Mouse (Mus musculus): ENCODE results near the gene Usp6nl.
A peak's percentile ranks its signal among the peaks of the same experiment; 100 is the strongest.

Gene Usp6nl

DNA sequence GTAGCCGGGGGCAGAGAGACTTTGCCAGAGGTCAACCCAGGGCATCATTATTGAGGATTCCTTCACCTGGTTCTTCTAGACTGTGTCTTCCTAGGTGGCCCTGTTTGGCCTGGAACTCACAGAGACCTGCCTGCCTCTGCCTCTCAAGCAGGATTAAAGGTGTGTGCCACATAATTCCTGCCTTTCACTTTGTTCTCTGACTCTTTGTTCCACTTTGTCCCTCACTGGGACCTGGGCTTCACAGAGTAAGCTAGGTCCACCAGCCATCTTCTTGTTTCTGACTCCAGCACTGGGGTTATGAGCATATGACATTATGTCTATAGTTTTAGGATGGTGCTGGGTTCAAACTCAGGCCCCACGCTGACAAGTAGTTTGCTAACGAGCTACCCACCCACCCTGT lies 144.9 kb downstream of the Usp6nl start:
- DNase-seq (ENCODE audit: low read depth, low spot score): no peak

DNA sequence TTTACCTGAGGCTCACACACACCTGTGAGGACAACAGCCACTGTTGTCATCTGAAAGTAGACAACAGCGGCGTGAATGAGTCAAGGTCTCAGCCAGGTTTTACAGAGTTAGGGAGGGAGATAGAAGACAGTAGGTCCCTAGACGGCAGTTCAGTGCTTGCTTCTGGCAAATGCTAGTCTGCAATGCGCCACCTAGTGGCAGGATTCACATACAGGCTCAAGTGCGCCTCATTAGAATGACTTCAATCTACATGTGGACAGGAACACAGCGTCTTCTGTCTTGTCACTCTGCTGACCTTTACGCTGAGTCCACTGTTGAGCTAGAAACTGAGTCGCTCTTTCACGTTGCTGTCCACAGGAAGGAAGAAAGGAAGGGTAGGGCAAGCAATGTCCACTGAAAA lies 146.7 kb downstream of the Usp6nl start:
- DNase-seq (ENCODE audit: low read depth, low spot score): peak; percentile 89

DNA sequence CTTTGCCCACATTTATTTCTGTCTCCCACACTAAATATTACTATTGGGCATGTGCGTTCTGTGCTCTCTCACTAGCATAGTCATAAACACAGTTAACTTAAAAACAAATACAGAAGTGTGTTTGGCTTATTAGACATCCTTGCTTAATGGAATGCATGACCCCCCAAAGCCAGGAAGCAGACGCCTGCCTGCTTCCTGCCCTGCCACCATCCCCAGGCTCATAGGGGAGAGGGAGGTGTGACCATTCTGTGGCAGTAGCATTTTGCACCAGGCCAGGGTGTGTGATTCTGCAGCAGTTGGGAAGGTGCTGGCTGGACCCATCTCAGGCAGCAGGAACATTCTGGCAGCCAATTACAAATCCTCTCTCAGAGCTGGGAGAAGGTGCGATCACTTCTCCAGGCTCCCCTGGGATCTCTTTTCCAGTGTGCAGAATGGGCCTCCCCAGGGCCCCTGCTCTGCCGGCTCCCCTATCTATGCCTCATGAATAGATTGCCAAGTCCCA lies 148.7 kb downstream of the Usp6nl start:
- no peak for DNase-seq (ENCODE audit: low read depth, low spot score)

DNA sequence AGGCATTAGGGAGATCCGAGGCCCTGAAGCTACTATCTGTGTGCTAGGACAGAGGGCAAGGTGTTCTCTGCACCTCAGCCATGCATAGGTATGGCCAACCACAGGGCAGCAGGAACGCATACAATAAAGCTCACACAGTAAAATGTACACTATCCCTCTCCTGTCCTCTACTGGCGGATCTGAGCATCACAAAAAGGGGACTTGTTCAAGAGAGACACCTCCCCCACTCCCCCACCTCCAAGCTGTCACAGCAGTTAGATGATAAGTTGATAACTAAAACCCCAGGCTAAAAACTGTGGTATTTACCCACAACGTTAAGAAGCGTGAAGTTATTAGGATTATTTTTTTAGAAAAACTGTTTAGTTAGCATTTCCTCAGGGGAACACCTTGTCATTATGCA lies 151.4 kb downstream of the Usp6nl start:
- no peak for DNase-seq (ENCODE audit: low read depth, low spot score)

DNA sequence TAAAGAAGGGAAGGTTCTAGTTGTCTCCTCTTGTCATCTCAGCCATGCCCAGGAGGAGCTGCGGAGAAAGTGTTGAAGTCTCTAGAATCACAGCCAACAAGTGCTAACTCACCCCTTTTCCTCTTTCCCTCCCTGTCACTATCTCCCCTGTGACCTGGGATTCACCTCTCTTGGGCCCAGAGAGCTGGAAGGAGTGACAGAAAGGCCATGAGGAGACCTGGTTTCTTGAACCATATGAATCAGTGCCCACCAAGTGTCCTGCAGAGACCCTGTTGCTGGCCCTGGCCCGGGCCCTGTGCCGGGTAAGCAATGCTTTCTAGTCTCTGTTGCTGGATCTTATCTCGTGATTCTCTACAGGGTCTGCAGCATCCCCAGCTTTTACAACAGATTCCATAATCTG lies 155.4 kb downstream of the Usp6nl start:
- DNase-seq (ENCODE audit: low read depth, low spot score): no peak

DNA sequence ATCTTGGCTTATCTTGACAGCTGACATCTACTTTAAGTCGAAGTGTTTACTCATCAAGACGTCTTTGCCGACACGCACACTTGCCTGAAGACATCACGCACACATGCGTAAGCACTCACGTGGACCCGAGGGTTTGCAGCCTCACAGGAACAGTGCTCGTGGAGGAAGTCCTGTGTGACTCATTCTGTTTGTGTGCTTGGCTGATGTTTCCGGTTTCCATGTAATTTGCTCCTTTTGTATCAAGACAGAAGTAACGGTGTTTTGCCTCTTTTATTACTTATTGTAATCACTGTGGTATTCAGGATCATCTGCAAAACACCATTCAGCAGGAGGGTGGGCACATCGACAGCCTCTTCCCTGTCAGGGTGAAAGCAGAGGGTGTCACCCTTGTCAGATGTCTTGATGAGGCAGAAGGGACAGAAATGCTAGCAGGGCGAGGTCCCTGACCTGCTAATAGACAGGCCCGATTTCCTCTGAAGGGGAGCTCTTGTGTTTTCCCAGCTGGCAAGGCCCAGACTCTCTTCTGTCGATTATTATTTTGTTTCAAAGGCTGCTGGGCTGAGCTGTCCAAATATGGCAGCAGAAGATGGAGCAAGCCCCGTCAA lies 156.0 kb downstream of the Usp6nl start:
- no peak for DNase-seq (ENCODE audit: low read depth, low spot score)

DNA sequence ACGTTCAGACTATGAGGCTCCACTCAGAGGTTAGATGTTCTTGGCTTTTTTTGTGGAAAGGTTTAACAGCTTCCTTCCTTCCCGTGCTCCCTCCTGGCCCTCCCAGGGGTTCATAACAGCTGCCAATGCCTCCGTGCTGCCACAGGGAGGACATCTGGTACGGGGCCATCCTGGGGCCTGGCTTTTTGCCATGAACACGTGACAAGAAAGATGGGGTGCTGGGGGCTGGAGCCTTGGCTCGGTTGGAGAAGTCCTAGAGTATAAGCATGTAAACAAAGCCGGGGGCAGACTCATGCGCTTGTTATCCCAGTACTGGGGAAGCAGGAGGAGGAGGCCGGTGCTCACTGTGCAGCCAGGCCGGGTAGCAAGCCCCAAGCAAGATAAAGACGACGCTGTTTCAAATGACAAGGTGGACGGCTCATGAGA lies 156.5 kb downstream of the Usp6nl start:
- no peak for DNase-seq (ENCODE audit: low read depth, low spot score)

DNA sequence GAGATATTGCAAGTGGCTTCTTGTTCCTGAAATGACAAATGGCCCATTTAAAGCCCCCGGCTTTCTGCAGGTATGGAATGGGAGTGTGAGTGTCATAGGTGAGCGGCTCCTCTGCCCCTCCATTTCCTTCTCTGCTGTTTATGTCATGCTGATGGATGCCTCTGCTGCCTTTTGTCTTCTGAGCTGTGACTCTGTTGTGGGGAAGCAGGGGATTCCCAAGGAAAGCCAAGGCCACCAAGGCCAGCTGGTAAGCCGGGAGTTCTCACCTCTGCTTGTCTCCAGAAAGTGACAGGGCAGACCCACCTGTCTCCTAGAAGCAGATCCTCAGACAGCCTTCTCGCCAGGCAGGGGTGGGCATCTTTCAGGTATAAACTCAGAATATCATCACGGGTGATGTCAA lies 157.2 kb downstream of the Usp6nl start:
- DNase-seq (ENCODE audit: low read depth, low spot score): no peak

DNA sequence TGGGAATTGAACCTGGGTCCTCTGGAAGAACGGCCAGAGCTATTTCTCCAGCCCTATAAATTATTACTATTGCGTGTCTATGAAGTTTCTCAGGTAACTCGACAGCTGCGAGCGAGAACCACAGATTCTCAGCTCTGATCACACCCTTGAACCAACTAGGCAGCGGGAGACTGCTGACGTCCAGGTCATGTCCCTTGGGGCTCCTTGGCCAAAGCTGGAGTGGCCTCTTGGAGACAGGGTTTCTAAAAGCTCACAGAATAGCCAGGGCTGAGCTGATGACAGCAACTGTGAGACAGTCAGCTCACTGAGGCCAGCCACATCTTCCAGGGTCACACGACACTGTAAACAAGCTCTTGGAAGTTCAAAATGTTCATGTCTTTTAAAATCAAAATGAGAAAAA lies 159.5 kb downstream of the Usp6nl start:
- no peak for DNase-seq (ENCODE audit: low read depth, low spot score)

DNA sequence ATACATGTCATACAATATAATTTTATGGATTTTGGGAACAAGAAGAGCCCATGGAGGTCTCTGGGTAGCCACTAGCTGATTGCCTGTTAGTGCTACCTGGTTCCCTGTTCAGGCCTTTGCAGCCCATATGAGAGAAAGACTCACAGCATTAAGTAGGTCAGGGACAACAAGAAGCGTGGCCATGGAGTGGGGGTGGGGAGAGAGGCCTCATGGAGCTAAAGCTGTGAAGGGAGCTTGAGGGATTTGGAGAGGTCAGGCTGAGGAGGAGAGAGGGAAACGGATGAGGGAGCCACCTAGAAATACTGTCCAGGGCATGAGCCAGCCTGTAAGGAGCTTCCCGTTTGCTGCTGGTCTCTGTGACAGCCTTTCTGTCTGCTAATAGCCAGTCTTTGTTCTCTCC lies 159.9 kb downstream of the Usp6nl start:
- no peak for DNase-seq (ENCODE audit: low read depth, low spot score)

DNA sequence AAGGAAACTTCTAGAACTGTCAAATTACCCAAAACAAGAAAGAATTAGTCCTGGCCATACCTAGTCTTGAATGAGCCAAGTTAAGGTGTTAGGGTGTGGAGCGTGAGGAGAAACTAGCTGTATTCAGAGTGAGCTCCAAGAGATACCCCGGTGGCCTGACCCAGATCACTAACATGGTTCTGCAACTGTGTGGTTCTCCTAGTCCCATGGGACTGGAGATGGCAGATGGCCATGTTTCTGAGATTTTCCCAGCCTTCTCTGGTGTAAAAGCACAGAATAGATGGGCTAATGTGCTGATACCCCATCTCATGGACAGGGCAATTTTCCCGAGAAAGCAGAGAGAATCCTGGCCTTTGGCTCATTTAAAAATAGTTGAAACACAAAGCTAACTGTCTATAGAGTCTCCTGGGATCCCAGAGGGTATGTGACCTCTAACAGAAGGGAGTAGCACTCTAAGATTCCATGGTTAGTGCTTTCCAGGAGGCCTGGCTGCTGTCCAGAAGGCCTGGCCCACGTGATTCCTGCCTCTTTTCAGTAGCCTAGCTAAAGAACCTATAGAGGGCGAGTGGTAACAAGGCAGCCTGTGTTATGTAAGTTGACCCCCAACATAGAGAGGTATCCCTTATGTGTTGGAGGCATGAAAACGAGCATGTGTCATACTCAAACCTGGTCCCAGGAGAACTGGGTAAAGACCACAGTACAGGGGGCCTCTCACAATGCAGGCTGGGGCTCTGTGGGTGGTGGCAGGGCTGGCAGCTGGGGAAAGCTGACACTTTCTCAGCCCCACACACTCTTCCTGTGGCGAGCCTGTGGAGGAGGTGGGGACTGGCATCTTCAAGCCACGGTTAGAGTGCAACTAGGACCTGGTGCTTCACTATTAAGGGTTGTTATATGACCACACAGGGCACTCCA lies 160.9 kb downstream of the Usp6nl start:
- no peak for DNase-seq (ENCODE audit: low read depth, low spot score)

DNA sequence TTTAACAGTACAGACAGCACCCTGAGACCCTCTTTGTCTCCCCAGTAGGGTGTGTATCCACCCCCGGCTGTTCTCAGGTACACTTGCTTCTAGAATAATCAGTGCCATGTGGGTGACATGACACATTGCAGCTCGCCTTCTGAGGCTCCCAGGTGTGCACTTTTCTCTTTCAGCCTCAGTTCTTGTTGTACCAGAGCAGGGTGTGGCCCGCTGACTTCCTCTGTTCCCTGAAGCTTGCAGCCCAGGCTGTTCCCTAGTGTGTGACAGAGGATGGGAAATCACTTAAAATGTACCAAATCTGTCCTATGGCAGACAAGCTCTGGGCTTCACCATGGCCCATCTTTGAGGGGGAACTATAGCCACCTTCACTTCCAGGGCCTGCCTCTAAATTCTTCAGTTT lies 161.7 kb downstream of the Usp6nl start:
- DNase-seq (ENCODE audit: low read depth, low spot score): no peak

DNA sequence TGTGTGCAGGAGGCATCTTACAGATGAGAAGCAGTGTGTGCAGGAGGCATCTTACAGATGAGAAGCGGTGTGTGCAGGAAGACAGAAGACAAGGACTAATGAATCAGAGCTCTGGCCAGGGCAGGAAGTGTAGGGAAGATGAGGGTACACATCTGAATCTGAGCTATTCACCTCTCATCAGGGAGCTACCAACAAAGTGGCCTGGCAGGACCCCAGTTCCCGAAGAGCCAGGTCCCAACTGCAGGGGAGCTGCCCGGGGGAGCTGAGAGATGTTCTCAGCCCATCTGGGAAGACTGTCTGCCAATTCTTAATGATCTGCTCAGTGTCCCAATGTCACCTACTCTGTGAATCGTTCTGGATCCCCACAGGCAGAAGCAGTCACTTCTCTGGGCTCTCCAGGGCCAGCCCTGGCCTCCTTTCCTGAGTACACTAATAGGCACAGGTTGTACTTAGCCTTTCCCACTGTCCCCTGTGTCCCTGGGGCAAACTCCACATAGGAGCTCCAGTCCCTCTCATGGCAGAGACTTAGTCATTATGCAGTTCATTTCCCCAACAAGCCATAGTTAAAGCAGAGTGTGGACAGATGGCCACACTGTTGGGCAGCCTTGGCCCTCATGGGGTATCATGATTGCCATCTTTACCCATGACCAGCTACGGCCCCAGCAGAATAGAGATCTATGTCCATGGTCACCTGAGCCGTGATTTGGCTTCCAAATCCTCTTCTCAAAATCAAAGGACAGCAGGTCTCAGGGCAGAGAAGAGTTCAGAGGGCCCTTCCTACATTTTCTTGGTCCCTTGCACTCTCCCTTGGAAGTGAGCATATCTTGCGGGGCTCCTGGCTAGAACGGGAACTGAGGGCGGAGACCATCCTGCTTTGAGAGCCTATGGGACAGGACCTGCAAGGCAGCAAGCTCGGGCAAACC lies 165.4 kb downstream of the Usp6nl start:
- DNase-seq (ENCODE audit: low read depth, low spot score): no peak

DNA sequence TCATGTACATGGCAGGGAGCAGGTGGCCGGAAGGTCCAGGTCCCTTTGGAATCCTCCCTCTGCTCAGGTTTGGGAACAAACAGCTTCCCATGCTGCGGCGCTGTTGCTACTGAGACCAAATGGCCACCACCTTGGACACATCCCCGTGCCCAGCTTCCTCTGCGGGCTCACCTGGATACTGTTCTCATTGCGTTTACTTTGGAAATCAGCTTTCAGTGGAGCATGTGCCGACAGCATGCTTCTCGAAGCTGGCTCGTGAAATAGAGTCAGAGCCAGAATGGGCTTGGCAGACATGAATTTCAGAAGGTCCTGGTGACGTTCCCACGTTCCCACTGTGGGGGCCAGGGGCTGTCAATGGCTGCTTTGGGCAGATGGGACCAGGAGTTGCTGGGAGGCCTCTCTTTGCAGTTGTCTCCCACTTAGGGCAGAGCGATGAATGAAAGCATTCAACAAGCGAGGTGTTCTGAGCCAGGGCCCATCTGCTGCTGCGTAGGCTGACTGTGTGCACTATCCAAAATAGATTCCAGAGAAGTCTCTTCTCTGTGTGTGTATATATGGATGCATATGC lies 166.1 kb downstream of the Usp6nl start:
- DNase-seq (ENCODE audit: low read depth, low spot score): no peak

DNA sequence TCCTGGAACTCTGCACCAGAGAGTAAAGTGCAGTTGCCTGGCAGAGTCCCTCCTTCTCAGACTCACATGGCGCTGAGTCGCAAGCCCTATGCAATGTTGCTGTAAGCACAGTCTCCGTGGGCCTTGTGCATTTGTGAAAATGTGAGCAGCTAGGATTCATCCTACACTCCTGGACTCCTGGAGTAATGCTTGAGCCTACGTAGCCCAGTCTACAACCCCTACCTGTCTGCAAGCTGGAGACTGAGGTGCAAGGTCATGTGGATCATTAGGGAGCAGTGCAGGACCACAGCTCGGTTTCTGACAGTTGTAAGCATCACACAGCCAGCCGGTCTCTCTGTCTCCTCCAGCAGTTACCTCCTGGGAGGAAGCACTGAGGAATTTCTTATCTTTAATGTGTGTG lies 167.6 kb downstream of the Usp6nl start:
- DNase-seq (ENCODE audit: low read depth, low spot score): no peak

DNA sequence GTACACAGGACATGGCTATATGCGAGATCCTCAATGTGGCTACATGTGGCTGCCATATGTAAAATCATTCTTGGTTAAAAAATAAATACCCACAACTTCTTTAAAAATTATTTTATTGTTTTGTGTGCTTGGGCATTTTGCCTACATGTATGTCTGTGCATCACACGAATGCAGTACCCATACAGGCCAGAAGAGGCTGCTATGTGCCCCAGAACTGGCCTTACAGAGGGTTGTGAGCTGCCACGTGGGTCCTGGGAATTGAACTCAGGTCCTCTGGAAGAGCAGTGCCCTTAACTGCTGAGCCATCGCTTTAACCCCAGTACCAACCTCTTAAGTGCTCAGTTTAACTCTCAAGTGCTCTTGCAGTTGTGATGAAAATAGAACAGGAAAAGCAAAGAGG lies 168.4 kb downstream of the Usp6nl start:
- peak; percentile 16 for DNase-seq (ENCODE audit: low read depth, low spot score)

DNA sequence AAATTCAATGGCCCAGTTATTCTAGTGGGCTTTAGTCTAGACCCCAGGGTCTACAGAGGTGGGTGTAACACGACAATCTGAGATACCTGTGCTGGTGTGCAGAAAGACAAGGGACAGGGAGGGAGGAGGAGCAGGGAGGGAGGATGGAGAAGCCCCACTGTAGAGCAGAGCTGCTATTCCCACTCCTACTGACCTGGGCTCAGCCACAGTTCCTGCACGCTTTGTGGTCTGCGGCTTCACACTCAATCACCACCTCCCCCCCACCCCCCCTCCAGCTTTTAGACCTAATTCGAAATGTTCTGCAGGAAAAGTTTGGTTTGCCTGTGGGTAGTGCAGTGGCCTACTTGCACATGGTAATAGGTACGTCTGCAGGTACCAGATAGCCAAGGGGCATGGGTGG lies 171.4 kb downstream of the Usp6nl start:
- DNase-seq (ENCODE audit: low read depth, low spot score): no peak

Measured in ES-CJ7 (cell line).